Mouse (Mus musculus): ENCODE measurements around the gene Gm42688. TPM values are rescaled to one million over a fixed set of nuclear protein-coding genes. Genes with fewer than 3 reads are reported as not detected.

Gene Gm42688
- 1 to 10 TPM; 1.4 to 1.6 TPM for total RNA-seq (2021)
- long read RNA-seq, experiment 1, partial matches to known transcripts = 2 of 4 reads
- long read RNA-seq, experiment 1, other reads (novel, unspliced or antisense) = 2 of 4 reads
- long read RNA-seq, experiment 2, partial matches to known transcripts = 4 of 6 reads
- long read RNA-seq, experiment 2, other reads (novel, unspliced or antisense) = 2 of 6 reads

- DNase-seq = peak; percentile 85 to 89
- intact Hi-C loops (cut with DNase I) = loop anchor here (1.0 to 2.0 kb wide), 3 partner anchors 23 to 103 kb away; partner anchors contain the start of gene Aup1
Observed at GRCm38 (mm10) chr6:83101316-83101687, at the start of gene Gm42688, which contains the start of gene Ccdc142. Gm42688 (plus strand) TSS chr6:83101617. Ccdc142 (plus strand) TSS chr6:83101601.

- intact Hi-C loops (cut with DNase I) = no loop called here
- no peak for DNase-seq
Observed at GRCm38 (mm10) chr6:83053136-83053960, 48.1 kb upstream of the Gm42688 start.

- peak; percentile 94 to 95 for DNase-seq
- intact Hi-C loops (cut with DNase I) = loop anchor here (1.0 kb wide), 2 partner anchors 47 to 56 kb away; partner anchors contain the start of genes Ccdc142 and Gm42688
Observed at GRCm38 (mm10) chr6:83054074-83054851, 47.2 kb upstream of the Gm42688 start, which contains the start of gene Aup1. Aup1 (plus strand) TSS chr6:83054521.

GRCm38 (mm10) chr6:83054871-83055431, 46.5 kb upstream of the Gm42688 start, which contains the start of gene Htra2:
Htra2 (minus strand) TSS chr6:83055273.
- intact Hi-C loops (cut with DNase I) = loop anchor here (1.0 kb wide), 2 partner anchors 46 to 57 kb away; partner anchors contain the start of genes Ccdc142 and Gm42688
- no peak for DNase-seq

GRCm38 (mm10) chr6:83057790-83058189, 43.6 kb upstream of the Gm42688 start, which contains the start of gene Dqx1:
Dqx1 (plus strand) TSS chr6:83057844.
- DNase-seq = no peak
- intact Hi-C loops (cut with DNase I) = no loop called here

- intact Hi-C loops (cut with DNase I) = no loop called here
- no peak for DNase-seq
Observed at GRCm38 (mm10) chr6:83058725-83059124, 42.7 kb upstream of the Gm42688 start.

- DNase-seq = no peak
- intact Hi-C loops (cut with DNase I) = no loop called here
Observed at GRCm38 (mm10) chr6:83065995-83066394, 35.4 kb upstream of the Gm42688 start.

- DNase-seq = no peak
- intact Hi-C loops (cut with DNase I) = no loop called here
Observed at GRCm38 (mm10) chr6:83066441-83066840, 35.0 kb upstream of the Gm42688 start.

GRCm38 (mm10) chr6:83068221-83068620, 33.2 kb upstream of the Gm42688 start:
- intact Hi-C loops (cut with DNase I) = no loop called here

GRCm38 (mm10) chr6:83068706-83069487, 32.5 kb upstream of the Gm42688 start:
- intact Hi-C loops (cut with DNase I) = no loop called here

More at GRCm38 (mm10) chr6:83068221-83068620, 33.2 kb upstream of the Gm42688 start:
- DNase-seq = no peak

GRCm38 (mm10) chr6:83069488-83070246, 31.8 kb upstream of the Gm42688 start:
- intact Hi-C loops (cut with DNase I) = loop anchor here (10.0 kb wide), 1 partner anchor 325 kb away; no protein-coding TSS in a partner anchor
- no peak for DNase-seq

More at GRCm38 (mm10) chr6:83068706-83069487, 32.5 kb upstream of the Gm42688 start:
- DNase-seq = no peak

GRCm38 (mm10) chr6:83070247-83070310, 31.3 kb upstream of the Gm42688 start, which contains the start of gene Tlx2:
Tlx2 (minus strand) TSS chr6:83070293.
- intact Hi-C loops (cut with DNase I) = loop anchor here (10.0 kb wide), 1 partner anchor 325 kb away; no protein-coding TSS in a partner anchor

GRCm38 (mm10) chr6:83070311-83071219, 30.9 kb upstream of the Gm42688 start:
- peak; percentile 28 to 42 for DNase-seq
- intact Hi-C loops (cut with DNase I) = loop anchor here (10.0 kb wide), 1 partner anchor 326 kb away; no protein-coding TSS in a partner anchor

More at GRCm38 (mm10) chr6:83070247-83070310, 31.3 kb upstream of the Gm42688 start, which contains the start of gene Tlx2:
- no peak for DNase-seq

GRCm38 (mm10) chr6:83071220-83071619, 30.2 kb upstream of the Gm42688 start:
- intact Hi-C loops (cut with DNase I) = loop anchor here (10.0 kb wide), 1 partner anchor 326 kb away; no protein-coding TSS in a partner anchor
- DNase-seq = no peak

GRCm38 (mm10) chr6:83074979-83075378, 26.4 kb upstream of the Gm42688 start:
- intact Hi-C loops (cut with DNase I) = loop anchor here (10.0 kb wide), 1 partner anchor 330 kb away; no protein-coding TSS in a partner anchor
- DNase-seq = no peak

- intact Hi-C loops (cut with DNase I) = loop anchor here (2.0 to 10.0 kb wide), 3 partner anchors 23 to 333 kb away; partner anchors contain the start of genes Ccdc142 and Gm42688
Observed at GRCm38 (mm10) chr6:83077630-83078323, 23.6 kb upstream of the Gm42688 start, which contains the start of gene Pcgf1. Pcgf1 (plus strand) TSS chr6:83077869.

More at GRCm38 (mm10) chr6:83077630-83078323, 23.6 kb upstream of the Gm42688 start, which contains the start of gene Pcgf1:
- peak in 1 of 2 experiments; percentile 37 for DNase-seq

All from heart, postnatal 14 days (tissue).